Mouse (Mus musculus) stomach, postnatal 0 days (tissue): Measurements from ENCODE around the gene Tmem119.

Experiments
- CTCF ChIP-seq: IDR thresholded peaks from 2 replicates; pipeline ENCODE4 v1.5.1; 2016; ENCODE audit warnings: antibody characterized with exemption, low read depth, mild to moderate bottlenecking, moderate library complexity
- EP300 ChIP-seq: optimal IDR thresholded peaks from 2 replicates; pipeline ENCODE3; 2016; ENCODE audit warnings: antibody characterized with exemption

DNA sequence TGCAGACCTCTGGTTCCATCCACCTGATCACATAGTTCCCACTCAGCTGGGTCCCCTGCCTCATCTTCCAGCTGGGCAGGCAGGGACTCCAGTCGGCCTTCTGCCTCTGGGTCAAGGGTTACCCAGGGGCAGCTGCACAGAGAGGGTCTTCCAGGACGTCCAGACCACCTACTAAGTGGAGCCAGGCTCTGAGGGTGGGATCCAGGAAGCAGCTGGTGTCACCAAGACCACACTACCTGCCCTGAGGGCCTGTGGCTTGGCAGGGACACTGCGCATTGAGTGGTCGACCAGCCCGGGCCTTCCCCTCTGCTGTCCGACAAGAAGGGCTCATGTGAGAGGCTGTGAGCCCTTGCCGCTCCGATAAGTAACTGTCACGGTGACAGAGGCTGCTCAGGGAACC, 7.4 kb upstream of the Tmem119 start:
- no peak for TF ChIP-seq CTCF
- TF ChIP-seq EP300 = no peak
